Mouse (Mus musculus) bone marrow macrophage, adult 2 months (primary cell): ENCODE results near the gene Pemt.

ENCODE experiments used
- CTCF ChIP-seq: IDR thresholded peaks from 2 replicates; pipeline ENCODE4 v1.5.1; 2012; ENCODE audit warnings: low read depth, mild to moderate bottlenecking, low read length, moderate library complexity
- POLR2A ChIP-seq: IDR thresholded peaks from 2 replicates; pipeline ENCODE4 v1.6.1; 2012; ENCODE audit warnings: mild to moderate bottlenecking, low read depth, low read length, borderline replicate concordance

DNA sequence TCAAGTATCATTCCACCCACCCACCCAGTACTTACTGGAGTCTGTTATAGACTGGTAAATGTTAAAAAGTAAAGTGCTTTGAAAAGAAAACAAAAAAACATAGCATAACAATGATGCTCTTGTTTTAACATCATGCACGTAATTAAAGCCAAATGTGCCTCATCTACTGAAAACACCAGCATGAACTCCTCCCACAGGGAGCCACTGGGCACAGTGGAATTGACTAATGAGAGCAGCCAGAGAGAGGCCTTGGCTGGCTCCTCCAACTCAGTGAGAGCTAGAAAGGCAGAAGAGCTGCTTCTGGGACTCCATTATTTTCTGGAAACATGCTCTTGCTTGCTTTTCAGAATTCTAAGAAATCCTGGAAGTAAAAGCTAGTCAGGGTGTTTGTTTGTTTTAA, 56.9 kb downstream of the Pemt start:
- TF ChIP-seq POLR2A (no peak), CTCF (no peak)
